Mouse (Mus musculus) lung, embryonic 16.5 days (tissue): Measurements from ENCODE around the gene Trmt1l. TPM values are rescaled to one million over a fixed set of nuclear protein-coding genes. Genes with fewer than 3 reads are reported as not detected.
A peak's percentile ranks its signal among the peaks of the same experiment; 100 is the strongest.

Source experiments
- ATAC-seq: fragments of 200-750 bp; cut with Nextera tagmentation; 2 replicates; pipeline ENCODE4 v1.8.0; 2017; ENCODE audit warnings: low read depth, mild to moderate bottlenecking, moderate library complexity
- H3K27ac ChIP-seq: fragments of 300-500 bp; sonication (generic); 2 replicates; pipeline ENCODE4 v1.5.1; 2014; ENCODE audit warnings: mild to moderate bottlenecking, control low read depth, low read length
- H3K27me3 ChIP-seq: fragments of 300-500 bp; sonication (generic); 2 replicates; pipeline ENCODE4 v1.6.1; 2014; ENCODE audit warnings: low read depth, low read length, mixed read lengths; ENCODE audit not compliant: control insufficient read depth, insufficient read depth
- H3K36me3 ChIP-seq: fragments of 300-500 bp; sonication (generic); 2 replicates; pipeline ENCODE4 v1.6.1; 2014; ENCODE audit warnings: low read length; ENCODE audit not compliant: control insufficient read depth, insufficient read depth
- H3K4me1 ChIP-seq: fragments of 300-500 bp; sonication (generic); replicated peaks from 2 replicates; pipeline ENCODE4 v1.6.1; 2014; ENCODE audit warnings: low read length, mixed read lengths; ENCODE audit not compliant: control insufficient read depth, insufficient read depth
- H3K4me2 ChIP-seq: fragments of 300-500 bp; sonication (generic); 2 replicates; pipeline ENCODE4 v1.6.1; 2014; ENCODE audit warnings: low read depth, low read length, control low read depth
- H3K4me3 ChIP-seq: fragments of 300-500 bp; sonication (generic); 2 replicates; pipeline ENCODE4 v1.5.1; 2014; ENCODE audit warnings: mild to moderate bottlenecking, low read length, control low read depth
- H3K9ac ChIP-seq: fragments of 300-500 bp; sonication (generic); 2 replicates; pipeline ENCODE4 v1.6.1; 2014; ENCODE audit warnings: low read length, control low read depth
- H3K9me3 ChIP-seq: fragments of 300-500 bp; sonication (generic); 2 replicates; pipeline ENCODE4 v1.6.1; 2016; ENCODE audit warnings: low read length; ENCODE audit not compliant: control insufficient read depth
- WGBS: fragments of 180-500 bp; shearing (Covaris S2); extraction: QIAGEN DNeasy Blood & Tissue Kit; methylation state at CpG from one replicate; pipeline ENCODE4 v1.1.7; 2014; 5-methylcytosine and 5-hydroxymethylcytosine counted together
- polyA plus RNA-seq: library from polyadenylated mRNA; unstranded; fragments of >200 nt; fragmentation: Nextera tagmentation; extraction: Ambion mirVana; gene quantifications from 2 replicates; pipeline ENCODE4 v1.2.1, GENCODE M21; 2015

The Trmt1l gene
- polyA plus RNA-seq, 1 experiment from 2014 or later: 39.9 TPM

DNA sequence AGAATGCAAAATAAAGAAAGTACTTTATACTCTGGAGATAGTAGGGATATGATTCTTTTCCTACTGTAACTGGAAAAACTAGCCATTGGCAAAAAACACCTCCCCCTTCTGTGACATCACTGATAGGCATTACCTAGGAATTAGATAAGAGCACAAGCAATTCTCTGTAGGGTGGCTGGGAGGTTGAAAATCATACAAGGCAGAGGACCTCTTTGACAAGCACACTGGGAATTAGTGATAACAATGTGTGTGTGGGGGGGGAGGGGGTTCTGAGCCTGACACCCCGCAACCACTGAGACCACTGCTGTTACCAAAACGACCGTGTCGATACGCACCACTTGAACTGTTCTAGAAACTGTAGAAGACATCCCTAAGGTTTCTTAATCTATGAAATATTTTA, 56.4 kb downstream of the Trmt1l start:
- H3K27ac ChIP-seq: no peak overlapping the region
- H3K36me3 ChIP-seq: 0 out of 2 replicates have a peak, but pooled peaks cover 4% of the 10 kb centered on the region
- H3K9me3 ChIP-seq: no peaks in the 10 kb centered on the region
- H3K27me3 ChIP-seq: no peaks in the 10 kb centered on the region
- H3K9ac ChIP-seq: no peak overlapping the region
- H3K4me1 ChIP-seq: peaks cover 3% of the 10 kb centered on the region; the same call in 1 of the 2 replicates
- H3K4me3 ChIP-seq: no peak overlapping the region
- WGBS: 86% methylated on average over 5 of the region's 5 CpGs
- H3K4me2 ChIP-seq: no peak overlapping the region
- ATAC-seq: no peak

DNA sequence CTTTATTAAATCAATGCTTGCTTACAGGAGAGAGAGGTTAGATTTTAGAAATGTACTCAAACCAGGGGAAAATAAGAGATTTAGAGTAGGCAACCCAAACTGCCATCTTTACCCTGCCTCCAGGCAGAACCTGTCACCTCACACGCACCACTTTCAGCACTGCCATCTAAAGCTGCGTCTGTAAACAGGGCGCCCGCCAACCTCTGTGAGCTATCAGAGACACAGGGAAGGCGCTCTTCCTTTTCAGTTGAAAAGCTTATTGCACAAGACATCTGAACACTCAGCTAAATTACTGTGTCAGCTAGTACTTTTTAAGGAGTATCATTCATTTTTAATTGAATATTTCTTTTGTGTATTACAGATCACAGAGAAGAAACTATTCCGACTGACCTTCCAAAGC, 61.5 kb downstream of the Trmt1l start:
- 44% methylated on average over 6 of the region's 6 CpGs for WGBS
- Histone ChIP-seq H3K4me2 (no peak overlapping the region), H3K9ac (no peak overlapping the region), H3K4me3 (no peak overlapping the region), H3K36me3 (no peaks in the 10 kb centered on the region), H3K27ac (no peak overlapping the region), H3K27me3 (no peaks in the 10 kb centered on the region), H3K4me1 (peaks cover 13% of the 10 kb centered on the region), H3K9me3 (no peaks in the 10 kb centered on the region)
- peak; percentile 57 for ATAC-seq

DNA sequence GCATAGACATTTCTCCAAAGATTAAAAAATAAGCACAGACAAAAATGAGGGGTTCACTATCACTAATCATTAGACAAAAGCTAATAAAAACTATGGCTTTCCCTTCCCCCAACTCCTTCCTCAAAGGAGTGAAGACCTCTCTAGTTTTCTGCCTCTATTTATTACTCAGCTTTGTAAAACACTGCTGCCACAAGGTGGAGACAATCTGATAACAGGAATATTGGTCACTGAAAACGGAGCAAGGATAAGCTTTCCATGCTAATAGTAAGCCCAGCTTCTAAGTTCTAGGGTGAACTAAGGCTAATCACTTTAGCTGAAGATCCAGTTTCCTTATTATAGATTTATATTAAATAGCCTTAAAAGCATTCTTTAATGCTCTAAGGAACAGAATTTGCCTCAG, 64.1 kb downstream of the Trmt1l start:
- Histone ChIP-seq H3K9me3 (no peaks in the 10 kb centered on the region), H3K9ac (no peak overlapping the region), H3K4me1 (peaks cover 18% of the 10 kb centered on the region), H3K4me3 (no peak overlapping the region), H3K27me3 (no peaks in the 10 kb centered on the region), H3K27ac (no peak overlapping the region), H3K36me3 (no peaks in the 10 kb centered on the region; the same call in 1 of the 2 replicates), H3K4me2 (no peak overlapping the region)
- 43% methylated on average over 1 of the region's 1 CpGs for WGBS
- ATAC-seq: no peak

DNA sequence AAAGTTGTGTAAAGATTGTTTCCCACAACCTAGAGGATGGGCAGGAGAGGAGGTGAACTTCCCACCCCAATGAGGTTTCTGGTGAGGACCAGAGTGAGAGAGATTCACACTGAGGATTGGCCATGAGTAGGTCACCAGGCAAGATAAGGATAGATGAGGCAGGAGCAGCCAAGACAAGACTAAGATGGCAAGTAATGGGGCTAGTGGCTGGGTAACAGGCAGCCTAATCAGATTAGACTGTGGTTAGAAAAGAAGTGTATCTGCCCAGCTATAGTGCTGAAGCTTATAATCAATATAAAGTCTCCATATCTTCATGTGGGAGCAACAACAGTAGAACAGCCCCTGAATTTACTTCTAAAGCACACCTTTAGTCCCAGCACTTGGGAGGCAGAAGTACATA, 65.5 kb downstream of the Trmt1l start:
- no peak overlapping the region for H3K4me3 ChIP-seq
- H3K27me3 ChIP-seq: no peaks in the 10 kb centered on the region
- no peak overlapping the region for H3K9ac ChIP-seq
- ATAC-seq: no peak
- H3K4me1 ChIP-seq: peaks cover 27% of the 10 kb centered on the region
- no peak overlapping the region for H3K27ac ChIP-seq
- H3K9me3 ChIP-seq: no peaks in the 10 kb centered on the region
- H3K36me3 ChIP-seq: no peaks in the 10 kb centered on the region; the same call in 1 of the 2 replicates
- no peak overlapping the region for H3K4me2 ChIP-seq

DNA sequence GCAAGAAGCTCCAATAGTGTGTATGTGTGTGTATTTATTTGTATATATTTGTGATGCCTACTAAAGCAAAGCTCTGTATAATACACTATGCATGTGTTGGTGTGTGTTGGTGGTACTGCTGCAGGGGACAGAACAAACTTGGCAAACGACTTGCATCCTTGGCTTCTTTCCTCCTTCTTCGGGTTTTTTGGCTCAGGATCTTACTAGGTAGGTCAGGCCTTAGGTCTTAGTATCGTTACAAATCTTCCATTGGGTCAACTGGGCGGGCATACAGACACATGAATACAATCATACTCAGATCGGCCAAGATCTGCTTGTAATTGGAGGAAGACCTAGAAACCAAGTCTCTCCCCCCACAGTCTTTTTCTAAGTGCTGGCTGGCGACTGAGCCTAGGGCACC, 66.4 kb downstream of the Trmt1l start:
- Histone ChIP-seq H3K4me3 (no peak overlapping the region), H3K36me3 (no peaks in the 10 kb centered on the region; the same call in 1 of the 2 replicates), H3K9me3 (no peaks in the 10 kb centered on the region), H3K4me1 (peaks cover 31% of the 10 kb centered on the region), H3K9ac (no peak overlapping the region), H3K27me3 (no peaks in the 10 kb centered on the region), H3K4me2 (no peak overlapping the region), H3K27ac (no peak overlapping the region)
- WGBS: 57% methylated on average over 6 of the region's 6 CpGs
- no peak for ATAC-seq

DNA sequence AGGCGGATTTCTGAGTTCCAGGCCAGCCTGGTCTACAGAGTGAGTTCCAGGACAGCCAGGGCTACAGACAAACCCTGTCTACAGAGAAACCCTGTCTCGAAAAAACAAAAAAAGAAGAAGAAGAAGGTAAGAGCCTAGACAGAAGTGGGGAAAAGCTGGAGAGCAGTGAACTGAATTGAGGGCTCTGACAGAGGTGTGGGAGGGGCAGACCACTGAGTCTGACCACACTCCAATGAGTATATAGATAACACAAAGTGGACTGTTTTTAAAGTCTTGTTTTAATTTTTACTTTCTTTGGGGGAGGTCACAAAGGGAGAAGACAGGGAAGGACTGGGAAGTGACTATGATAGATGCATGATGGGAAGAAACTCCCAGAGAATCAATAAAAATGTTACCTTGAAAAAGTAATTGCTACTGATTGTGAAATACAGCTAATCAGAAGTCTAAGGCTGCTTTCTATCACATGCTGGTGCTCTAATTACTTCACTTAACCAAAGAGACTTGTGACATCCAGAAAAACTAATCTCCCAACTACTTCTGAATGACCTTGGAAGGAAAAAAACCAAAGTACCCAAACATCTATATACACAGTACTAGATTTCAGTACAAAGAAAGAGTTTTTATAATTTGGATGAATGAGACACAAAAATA, 67.4 kb downstream of the Trmt1l start:
- 83% methylated on average over 2 of the region's 2 CpGs for WGBS
- Histone ChIP-seq H3K4me3 (no peak overlapping the region), H3K27ac (no peak overlapping the region), H3K27me3 (no peaks in the 10 kb centered on the region), H3K9ac (no peak overlapping the region), H3K4me2 (no peak overlapping the region), H3K36me3 (no peaks in the 10 kb centered on the region; the same call in 1 of the 2 replicates), H3K9me3 (no peaks in the 10 kb centered on the region), H3K4me1 (peaks cover 26% of the 10 kb centered on the region)
- no peak for ATAC-seq

DNA sequence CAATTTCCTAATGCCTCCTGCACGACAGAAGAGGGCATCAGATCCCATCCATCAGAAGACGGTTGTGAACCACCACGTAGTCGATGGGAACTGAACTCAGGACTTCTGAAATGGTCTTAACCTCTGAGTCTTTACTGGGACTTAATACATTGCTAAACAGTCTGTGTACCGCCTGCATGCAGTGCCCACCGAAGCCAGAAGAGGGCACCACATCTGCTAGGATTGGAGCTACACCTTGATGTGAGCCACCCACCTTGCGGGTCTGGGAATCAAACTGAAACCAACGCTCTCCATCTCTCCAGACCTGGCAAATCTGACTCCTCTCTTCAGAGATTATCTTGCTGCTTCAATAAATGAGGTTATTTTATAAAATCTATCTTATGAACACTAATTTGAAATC, 68.7 kb downstream of the Trmt1l start:
- Histone ChIP-seq H3K27me3 (no peaks in the 10 kb centered on the region), H3K27ac (no peak overlapping the region), H3K4me1 (peaks cover 23% of the 10 kb centered on the region), H3K9me3 (no peaks in the 10 kb centered on the region), H3K4me3 (no peak overlapping the region), H3K36me3 (no peaks in the 10 kb centered on the region; the same call in 1 of the 2 replicates), H3K9ac (no peak overlapping the region), H3K4me2 (no peak overlapping the region)
- WGBS: 82% methylated on average over 8 of the region's 8 CpGs
- ATAC-seq: no peak

DNA sequence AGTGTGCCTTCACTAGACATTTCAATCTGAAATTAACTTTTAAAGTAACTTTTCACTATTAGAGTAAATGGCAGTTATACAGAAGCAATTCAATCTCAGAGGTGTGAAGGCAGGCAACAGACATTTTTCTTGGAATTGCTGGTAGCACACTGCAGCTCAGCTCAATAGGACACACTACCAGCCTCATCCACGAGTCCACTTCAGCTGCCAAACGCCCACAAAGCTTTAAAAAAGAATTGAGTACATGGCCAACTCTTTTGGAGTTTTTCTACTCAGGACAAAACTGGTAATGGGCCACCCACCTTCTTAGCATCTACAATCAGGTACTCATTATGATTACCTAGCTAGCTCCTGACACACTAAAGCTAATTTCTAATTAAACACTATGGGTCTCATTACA, 69.6 kb downstream of the Trmt1l start:
- H3K27ac ChIP-seq: no peak overlapping the region
- no peak for ATAC-seq
- H3K27me3 ChIP-seq: no peaks in the 10 kb centered on the region
- no peak overlapping the region for H3K4me2 ChIP-seq
- no peaks in the 10 kb centered on the region; the same call in 1 of the 2 replicates for H3K36me3 ChIP-seq
- H3K9ac ChIP-seq: no peak overlapping the region
- no peaks in the 10 kb centered on the region for H3K9me3 ChIP-seq
- peaks cover 23% of the 10 kb centered on the region for H3K4me1 ChIP-seq
- 70% methylated on average over 2 of the region's 2 CpGs for WGBS
- H3K4me3 ChIP-seq: no peak overlapping the region

DNA sequence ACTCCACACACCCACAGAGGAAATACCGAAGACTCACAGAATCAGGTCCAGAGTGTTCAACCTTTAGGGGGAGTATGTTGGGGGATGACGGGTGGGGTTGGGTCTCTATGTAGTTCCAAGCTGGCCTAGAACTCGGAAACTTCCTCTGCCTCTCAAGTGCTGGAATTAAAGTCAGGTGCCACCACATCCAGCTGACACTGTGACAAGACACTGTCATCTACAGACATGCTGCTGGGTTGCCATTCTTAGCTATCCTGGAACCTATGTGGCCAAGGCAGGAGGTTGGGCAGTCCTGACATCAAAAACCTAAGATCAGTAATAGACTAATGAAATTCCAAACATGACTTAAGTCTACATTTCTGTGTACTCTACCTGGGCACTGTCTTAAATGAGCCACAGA, 70.0 kb downstream of the Trmt1l start:
- H3K4me3 ChIP-seq: no peak overlapping the region
- no peak overlapping the region for H3K4me2 ChIP-seq
- WGBS: 77% methylated on average over 3 of the region's 3 CpGs

More for the DNA sequence above, 70.0 kb downstream of the Trmt1l start:
- Histone ChIP-seq H3K9me3 (no peaks in the 10 kb centered on the region), H3K27me3 (no peaks in the 10 kb centered on the region), H3K4me1 (peaks cover 23% of the 10 kb centered on the region), H3K36me3 (no peaks in the 10 kb centered on the region; the same call in 1 of the 2 replicates), H3K9ac (no peak overlapping the region), H3K27ac (no peak overlapping the region)
- ATAC-seq: no peak
